In the genomic region with DNA sequence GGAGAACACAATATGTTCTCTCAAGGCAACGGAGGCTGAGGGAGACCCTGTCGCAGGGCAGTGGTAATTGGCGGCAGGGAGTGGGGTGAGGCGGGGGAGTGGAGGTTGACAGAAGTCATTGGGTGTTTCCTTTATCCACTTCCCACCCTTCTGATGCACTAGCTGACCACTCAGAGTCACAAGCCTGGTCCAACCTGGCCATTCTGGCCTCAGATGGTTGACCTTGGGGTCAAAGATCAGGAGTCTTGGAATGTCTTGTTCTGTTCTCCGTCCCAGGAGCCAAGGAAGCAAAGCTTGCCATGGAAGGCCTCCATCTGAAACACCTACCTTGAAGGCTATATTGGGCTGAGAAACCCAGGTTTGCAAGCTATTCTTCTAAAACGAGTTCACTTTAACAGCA, we compare ENCODE assay signal across 19 mouse cellular contexts. TPM values are rescaled to one million over a fixed set of nuclear protein-coding genes. Genes with fewer than 3 reads are reported as not detected.
DNase-seq lines count a peak whose midpoint lies in the region; ATAC-seq lines count a peak whose summit lies in the region.
"Had no signal": no experiment of that assay in that cellular context is flagged by ENCODE, and none has a peak within 500 bp of the region (broad histone marks: within the 10 kb centered on the region; RNA-seq: fewer than 3 reads in every experiment).

No protein-coding gene starts in this region.

- no peaks in the 10 kb centered on the region for H3K9me3 ChIP-seq in heart, embryonic 10.5 days
- H3K9me3 ChIP-seq in liver, embryonic 12.5 days (replicated peaks) = no peaks in the 10 kb centered on the region
- no peaks in the 10 kb centered on the region for H3K9me3 ChIP-seq in kidney, embryonic 16.5 days (ENCODE audit: low read length)
- H3K9me3 ChIP-seq: embryonic facial prominence, embryonic 15.5 days; hindbrain, embryonic 15.5 days; limb, embryonic 10.5 days; midbrain, embryonic 13.5 days had no signal

- DNase-seq in heart, embryonic 10.5 days (ENCODE audit: low spot score) = no peak
- no peak for DNase-seq in heart, adult 9 months (ENCODE audit: low spot score in 2 of 2)
- DNase-seq in liver = no peak
- peak; percentile 55 for DNase-seq in yolk sac, embryonic 10.5 days (ENCODE audit: low spot score)
- DNase-seq: adrenal gland, postnatal 25 days; cerebellum, adult 8-10 months; gastrocnemius, adult 2 months; lung, postnatal 14 days had no signal

- H3K4me2 ChIP-seq in liver, embryonic 12.5 days = no peak overlapping the region
- H3K4me2 ChIP-seq in kidney, embryonic 16.5 days (replicated peaks; ENCODE audit: low read depth, low read length) = no peak overlapping the region
- H3K4me2 ChIP-seq: embryonic facial prominence, embryonic 15.5 days; heart, embryonic 11.5 days; hindbrain, embryonic 15.5 days; midbrain, embryonic 13.5 days had no signal

- WGBS in heart, embryonic 10.5 days = 87% methylated on average over 6 of the region's 6 CpGs
- WGBS in liver, embryonic 12.5 days (ENCODE audit: insufficient replicate concordance) = 70% methylated on average over 6 of the region's 6 CpGs
- WGBS in kidney, embryonic 16.5 days = 73% methylated on average over 6 of the region's 6 CpGs

- H3K4me3 ChIP-seq in heart, embryonic 10.5 days = no peak overlapping the region
- no peak overlapping the region for H3K4me3 ChIP-seq in liver, embryonic 12.5 days
- no peak overlapping the region for H3K4me3 ChIP-seq in kidney, embryonic 16.5 days (ENCODE audit: low read length)
- H3K4me3 ChIP-seq: embryonic facial prominence, embryonic 15.5 days; gastrocnemius, adult 2 months; hindbrain, embryonic 15.5 days; layer of hippocampus, adult 2 months; limb, embryonic 10.5 days; megakaryocyte, embryonic 14.5 days; midbrain, embryonic 13.5 days had no signal

- no peak for ATAC-seq in liver, embryonic 12.5 days
- no peak for ATAC-seq in kidney, embryonic 16.5 days (ENCODE audit: low FRiP score, low TSS enrichment)
- no peak for ATAC-seq in megakaryocyte progenitor cell, adult 5-6 weeks (replicated peaks; ENCODE audit: poor library complexity)
- ATAC-seq: forebrain, embryonic 14.5 days; midbrain, embryonic 13.5 days had no signal

- H3K27ac ChIP-seq in heart, embryonic 10.5 days = peak overlapping the region; percentile 49; the same call in 1 of the 2 replicates
- 0 out of 2 replicates have a peak overlapping the region, but pooled peaks have one; percentile 41 for H3K27ac ChIP-seq in liver, embryonic 12.5 days
- H3K27ac ChIP-seq in kidney, embryonic 16.5 days (ENCODE audit: low read length) = 0 out of 2 replicates have a peak overlapping the region, but pooled peaks have one; percentile 34
- H3K27ac ChIP-seq: embryonic facial prominence, embryonic 15.5 days; gastrocnemius, adult 2 months; hindbrain, embryonic 15.5 days; layer of hippocampus, adult 2 months; limb, embryonic 10.5 days; midbrain, embryonic 13.5 days had no signal

- no peak overlapping the region for H3K9ac ChIP-seq in liver, embryonic 12.5 days
- H3K9ac ChIP-seq in kidney, embryonic 16.5 days (replicated peaks; ENCODE audit: low read length) = no peak overlapping the region
- H3K9ac ChIP-seq: embryonic facial prominence, embryonic 15.5 days; hindbrain, embryonic 15.5 days; midbrain, embryonic 13.5 days had no signal

- no peaks in the 10 kb centered on the region for H3K27me3 ChIP-seq in heart, embryonic 10.5 days (ENCODE audit: insufficient read depth, poor library complexity, severe bottlenecking)
- H3K27me3 ChIP-seq in liver, embryonic 12.5 days (replicated peaks) = peaks cover 8% of the 10 kb centered on the region; the same call in 1 of the 2 replicates
- no peaks in the 10 kb centered on the region for H3K27me3 ChIP-seq in kidney, embryonic 16.5 days (ENCODE audit: insufficient read depth, low read length)
- H3K27me3 ChIP-seq: embryonic facial prominence, embryonic 15.5 days; hindbrain, embryonic 15.5 days; midbrain, embryonic 13.5 days had no signal

- H3K36me3 ChIP-seq in heart, embryonic 10.5 days = no peaks in the 10 kb centered on the region
- no peaks in the 10 kb centered on the region for H3K36me3 ChIP-seq in liver, embryonic 12.5 days
- no peaks in the 10 kb centered on the region for H3K36me3 ChIP-seq in kidney, embryonic 16.5 days (ENCODE audit: insufficient read depth, low read length)
- H3K36me3 ChIP-seq: embryonic facial prominence, embryonic 15.5 days; hindbrain, embryonic 15.5 days; limb, embryonic 10.5 days; midbrain, embryonic 13.5 days had no signal

- H3K4me1 ChIP-seq in heart, embryonic 10.5 days = peaks cover 17% of the 10 kb centered on the region
- peaks cover 4% of the 10 kb centered on the region; the same call in 1 of the 2 replicates for H3K4me1 ChIP-seq in liver, embryonic 12.5 days
- H3K4me1 ChIP-seq in kidney, embryonic 16.5 days (ENCODE audit: insufficient read depth, low read length) = 0 out of 2 replicates have a peak, but pooled peaks cover 2% of the 10 kb centered on the region
- H3K4me1 ChIP-seq: hindbrain, embryonic 15.5 days had no signal

RNA-seq across cellular contexts. Expression of a gene that starts 7.1 kb away (rescaled TPM):
- polyA plus RNA-seq in heart, embryonic 10.5 days (2016; fragmentation: Nextera tagmentation; extraction: Ambion mirVana) = 3.2 and 4.9 TPM in 2 replicates
- 2.9 and 3.1 TPM in 2 replicates for polyA plus RNA-seq in liver, embryonic 12.5 days (2016; fragmentation: Nextera tagmentation; extraction: Ambion mirVana)
- polyA plus RNA-seq in kidney, embryonic 16.5 days (2015; fragmentation: Nextera tagmentation; extraction: Ambion mirVana) = 4.2 and 4.6 TPM in 2 replicates
- 7.0 and 7.8 TPM in 2 replicates for total RNA-seq in megakaryocyte progenitor cell, adult 5-6 weeks (2015)
- 4.0 and 4.4 TPM in 2 replicates for total RNA-seq in megakaryocyte progenitor cell, adult 5-6 weeks (2017)

RNA-seq across cellular contexts. Expression of a gene that starts 28.3 kb away (rescaled TPM):
- polyA plus RNA-seq in heart, embryonic 10.5 days (2016; fragmentation: Nextera tagmentation; extraction: Ambion mirVana) = 6.1 and 7.3 TPM in 2 replicates
- polyA plus RNA-seq in liver, embryonic 12.5 days (2016; fragmentation: Nextera tagmentation; extraction: Ambion mirVana) = 3.6 and 4.1 TPM in 2 replicates
- 10.7 and 11.3 TPM in 2 replicates for polyA plus RNA-seq in kidney, embryonic 16.5 days (2015; fragmentation: Nextera tagmentation; extraction: Ambion mirVana)
- 3.1 and 4.9 TPM in 2 replicates for total RNA-seq in megakaryocyte progenitor cell, adult 5-6 weeks (2015)
- 3.3 and 5.3 TPM in 2 replicates for total RNA-seq in megakaryocyte progenitor cell, adult 5-6 weeks (2017)

RNA-seq across cellular contexts. Expression of a gene that starts 52.3 kb away (rescaled TPM):
- 70.6 and 74.2 TPM in 2 replicates for polyA plus RNA-seq in heart, embryonic 10.5 days (2016; fragmentation: Nextera tagmentation; extraction: Ambion mirVana)
- 31.9 and 32.4 TPM in 2 replicates for polyA plus RNA-seq in liver, embryonic 12.5 days (2016; fragmentation: Nextera tagmentation; extraction: Ambion mirVana)
- 69.0 and 72.2 TPM in 2 replicates for polyA plus RNA-seq in kidney, embryonic 16.5 days (2015; fragmentation: Nextera tagmentation; extraction: Ambion mirVana)
- 34.4 and 35.4 TPM in 2 replicates for total RNA-seq in megakaryocyte progenitor cell, adult 5-6 weeks (2015)
- 30.4 and 39.6 TPM in 2 replicates for total RNA-seq in megakaryocyte progenitor cell, adult 5-6 weeks (2017)
